Mouse (Mus musculus) left cerebral cortex, postnatal 14 days (tissue): ENCODE data around the gene Fryl. TPM values are rescaled to one million over a fixed set of nuclear protein-coding genes. Genes with fewer than 3 reads are reported as not detected.

Experiments
- DNase-seq, 2 experiments: peaks; one replicate each; pipeline ENCODE4 v3.0.0; 2021 to 2022; ENCODE audit warnings: low spot score in 2 of 2, mixed read lengths in 1 of 2
- intact Hi-C: fragments of 180-260 bp; cut with DNase I; formaldehyde crosslinking; loops from one replicate; pipeline ENCODE4 v1.15.1; 2025
- total RNA-seq, 2 experiments: library from RNA; stranded (reverse); gene quantifications; 2 replicates each; pipeline ENCODE4 v1.2.3; 2021

Gene Fryl
- total RNA-seq, 2 experiments from 2014 or later: 48.3 to 49.7 TPM

GRCm38 (mm10) chr5:73176294-73176693 is 80.1 kb downstream of the Fryl start:
- no peak for DNase-seq
- intact Hi-C loops: no loop called here

- DNase-seq: no peak
- intact Hi-C loops: no loop called here
Observed at GRCm38 (mm10) chr5:73175377-73176147, 80.9 kb downstream of the Fryl start.

- no peak for DNase-seq
- intact Hi-C loops: no loop called here
Observed at GRCm38 (mm10) chr5:73171876-73172480, 84.4 kb downstream of the Fryl start.

GRCm38 (mm10) chr5:73171203-73171602 is 85.2 kb downstream of the Fryl start:
- intact Hi-C loops: no loop called here
- DNase-seq: no peak

DNA sequence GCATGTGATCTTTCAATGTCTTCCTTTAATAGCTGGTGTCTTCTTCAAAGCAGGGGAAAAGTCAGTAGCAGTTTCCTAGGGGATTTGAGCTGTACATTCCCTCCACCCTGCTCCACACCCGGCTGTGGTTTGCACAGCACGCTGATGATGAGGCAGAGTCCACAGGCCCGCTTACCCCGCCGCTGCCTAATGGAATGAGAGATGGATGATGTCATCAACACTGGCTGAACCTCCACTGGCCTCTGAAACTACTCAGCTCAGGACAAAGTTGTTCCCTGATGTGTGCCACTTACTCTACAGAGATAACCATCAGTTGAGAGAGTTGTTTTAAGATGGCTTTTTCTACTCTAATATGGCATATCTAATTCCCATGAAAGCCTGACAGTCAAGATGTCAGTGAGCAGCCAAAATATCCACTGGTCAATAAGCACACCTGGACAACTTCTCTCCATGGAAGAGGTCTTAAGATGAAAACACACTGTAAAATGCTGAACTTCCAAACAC is 87.6 kb downstream of the Fryl start:
- intact Hi-C loops: no loop called here
- no peak for DNase-seq

DNA sequence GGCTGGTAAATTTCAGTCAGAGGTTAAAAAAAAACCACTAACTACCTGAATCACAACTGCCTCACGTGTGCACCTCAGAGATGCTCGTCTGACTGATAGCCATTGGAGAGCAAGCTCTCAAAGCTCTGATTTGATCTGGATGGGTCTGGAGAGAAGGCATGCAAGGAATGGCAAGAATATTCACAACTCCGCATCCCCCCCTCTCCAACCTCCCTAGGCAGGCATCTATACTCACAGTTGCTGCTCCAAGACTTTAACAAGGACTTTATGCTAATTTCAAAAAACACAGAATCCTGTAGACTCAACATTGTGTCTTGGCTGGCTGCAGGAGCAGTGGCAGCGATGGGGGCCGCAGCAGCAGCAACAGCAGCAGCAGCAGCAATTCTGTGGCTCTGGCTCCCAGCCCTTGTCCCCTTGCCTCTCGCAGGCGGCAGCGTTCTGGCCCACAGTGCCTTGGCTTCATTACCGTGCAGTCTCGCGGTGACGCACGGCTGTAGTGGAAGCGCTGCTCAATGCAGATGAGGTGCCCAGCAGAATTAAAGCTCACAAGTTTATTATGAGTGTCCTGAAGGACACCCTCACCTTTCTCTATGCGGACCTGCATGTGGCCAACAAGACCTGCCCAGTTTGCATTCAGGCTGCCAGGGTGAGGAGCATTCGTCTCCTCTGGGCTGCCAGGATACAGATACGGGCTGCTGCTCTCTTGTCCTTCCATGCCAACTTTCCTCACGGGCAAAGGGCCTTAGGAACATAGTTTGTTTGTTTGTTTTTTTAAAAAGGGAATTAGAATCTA is 88.2 kb downstream of the Fryl start:
- DNase-seq: peak; percentile 17 to 47
- intact Hi-C loops: no loop called here

GRCm38 (mm10) chr5:73163970-73164369 is 92.4 kb downstream of the Fryl start:
- no peak for DNase-seq
- intact Hi-C loops: no loop called here

GRCm38 (mm10) chr5:73162492-73162891 is 93.9 kb downstream of the Fryl start:
- peak in 1 of 2 experiments; percentile 19 for DNase-seq
- intact Hi-C loops: no loop called here

DNA sequence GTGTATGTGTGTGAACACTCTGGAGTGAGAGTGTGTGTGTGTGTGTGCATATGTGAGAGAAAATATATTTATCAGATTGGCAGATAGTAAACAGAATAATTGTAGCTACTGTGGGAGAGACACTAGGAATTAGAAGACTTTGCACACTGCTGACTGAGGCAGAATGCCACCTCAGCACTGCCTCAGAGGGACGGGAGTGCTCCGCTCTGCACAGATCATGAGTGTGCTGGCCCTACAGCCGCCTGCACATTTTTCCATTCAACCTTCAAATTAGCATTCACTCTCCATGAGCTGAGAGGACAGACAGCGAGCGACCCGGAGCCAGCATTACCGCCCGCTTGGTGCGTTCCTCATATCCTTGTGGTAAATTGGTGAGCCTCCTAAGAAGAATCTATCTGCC is 96.0 kb downstream of the Fryl start:
- intact Hi-C loops: no loop called here
- no peak for DNase-seq

- intact Hi-C loops: no loop called here
- no peak for DNase-seq
Observed at GRCm38 (mm10) chr5:73157502-73157901, 98.9 kb downstream of the Fryl start.

- intact Hi-C loops: no loop called here
Observed at GRCm38 (mm10) chr5:73157009-73157408, 99.4 kb downstream of the Fryl start.

DNA sequence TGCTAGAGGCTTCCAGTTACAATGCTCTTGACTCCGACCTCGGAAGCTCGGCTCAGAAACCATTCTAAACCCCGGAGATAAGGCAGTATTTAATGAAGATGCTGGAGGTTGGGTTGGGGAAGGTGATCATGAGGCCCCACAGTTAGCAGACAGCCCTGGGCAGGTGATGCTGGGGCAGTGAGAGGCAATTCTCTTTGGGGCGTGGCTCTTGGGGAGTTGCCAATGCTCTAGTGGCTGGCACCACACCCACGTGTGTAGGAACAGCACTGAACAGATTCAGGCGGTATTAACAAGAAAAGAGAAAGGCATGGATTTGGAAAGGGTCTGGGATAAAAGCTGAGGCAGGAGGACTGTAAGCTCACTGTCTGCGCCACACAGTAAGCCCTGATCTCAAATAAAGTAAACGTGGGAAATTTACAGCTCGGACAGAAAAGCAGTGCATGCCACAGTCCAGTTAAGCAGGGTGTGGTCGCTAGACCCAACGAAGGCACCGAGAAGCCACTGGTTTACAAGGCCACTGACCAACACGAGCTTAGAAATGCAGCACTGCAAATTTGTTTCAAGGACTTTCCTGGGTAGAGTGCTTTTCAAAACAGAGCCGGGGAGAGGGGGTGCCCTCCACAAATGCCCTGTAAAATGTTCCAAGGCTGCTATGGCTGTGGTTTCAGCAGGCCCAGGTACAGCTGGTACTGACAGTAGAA is 100.0 kb downstream of the Fryl start:
- no peak for DNase-seq
- intact Hi-C loops: no loop called here

More at GRCm38 (mm10) chr5:73157009-73157408, 99.4 kb downstream of the Fryl start:
- DNase-seq: no peak

DNA sequence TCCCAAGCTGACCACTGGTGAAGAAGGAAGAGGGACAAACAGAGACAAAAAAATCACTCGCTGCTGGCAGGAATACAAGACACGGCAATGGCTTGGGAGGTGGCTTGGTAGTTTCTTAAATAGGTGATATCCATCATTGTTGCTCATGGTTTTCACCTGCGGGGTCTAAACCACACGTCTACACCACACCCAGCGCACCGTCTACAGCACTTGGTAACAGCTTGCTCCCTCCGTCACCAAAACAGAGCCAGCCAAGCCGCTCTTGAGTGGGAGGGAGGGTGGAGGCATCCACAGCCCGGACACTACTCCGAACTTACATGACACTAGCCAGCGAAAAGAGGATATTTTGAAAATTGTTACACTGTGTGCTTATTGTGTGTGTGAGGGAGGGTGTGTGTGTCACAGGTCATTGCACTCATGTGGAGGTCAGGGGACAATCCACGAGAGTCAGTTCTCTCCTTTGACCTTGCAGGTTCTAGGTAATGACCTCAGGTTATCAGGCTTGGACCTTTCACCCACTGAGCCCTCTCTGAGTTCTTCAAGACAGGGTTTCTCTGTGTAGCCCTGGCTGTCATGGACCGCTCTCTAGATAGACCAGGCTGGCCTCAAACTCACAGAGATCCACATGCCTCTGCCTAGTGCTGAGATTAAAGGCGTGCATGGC is 102.5 kb downstream of the Fryl start:
- intact Hi-C loops: no loop called here
- no peak for DNase-seq

DNA sequence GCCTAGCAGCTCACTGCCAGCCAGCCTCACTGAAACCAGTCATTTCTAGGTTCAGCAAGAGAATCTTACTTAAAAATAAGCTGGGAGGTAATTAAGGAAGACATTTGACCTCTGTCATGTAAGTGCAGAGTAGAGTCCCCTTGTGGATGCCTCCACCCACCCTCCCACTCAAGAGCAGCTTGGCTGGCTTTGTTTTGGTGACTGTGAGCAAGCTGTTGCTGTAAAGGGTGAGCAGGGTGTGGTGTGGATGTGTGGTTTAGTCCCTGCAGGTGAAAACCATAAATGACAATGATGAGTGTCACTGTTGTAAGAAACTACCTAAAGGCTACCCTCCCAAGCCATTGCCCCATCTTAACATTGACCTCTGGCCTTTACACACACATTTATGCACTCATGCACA is 104.2 kb downstream of the Fryl start:
- no peak for DNase-seq
- intact Hi-C loops: no loop called here

DNA sequence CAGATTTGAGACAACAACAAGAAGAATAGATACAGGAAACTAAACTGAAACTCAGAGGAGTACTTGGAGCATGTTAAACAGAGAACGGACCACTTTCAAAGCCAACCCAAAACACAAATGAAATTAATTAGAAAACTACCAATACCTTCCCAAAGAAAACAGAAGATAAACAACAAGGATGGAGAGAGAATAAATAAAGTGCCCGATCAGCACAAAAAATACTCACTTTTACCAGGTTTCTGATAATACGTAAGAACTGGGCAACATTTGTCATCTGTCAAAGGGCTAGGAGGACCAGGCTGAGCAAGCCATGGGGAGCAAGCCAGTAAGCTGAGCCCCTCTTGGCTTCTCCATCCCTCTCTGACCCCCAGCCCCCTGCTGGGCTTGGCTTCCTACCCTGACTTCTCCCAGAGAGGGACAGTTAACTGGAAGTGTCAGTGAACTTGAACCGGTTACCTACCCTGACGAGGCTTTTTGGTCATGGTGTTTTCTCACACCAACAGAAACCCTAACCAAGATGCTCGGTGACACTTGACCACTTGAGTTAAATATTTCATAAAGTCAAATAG is 105.5 kb downstream of the Fryl start:
- intact Hi-C loops: no loop called here
- no peak for DNase-seq

- intact Hi-C loops: no loop called here
- DNase-seq: no peak
Observed at GRCm38 (mm10) chr5:73144987-73145386, 111.4 kb downstream of the Fryl start.

GRCm38 (mm10) chr5:73141712-73142111 is 114.7 kb downstream of the Fryl start:
- no peak for DNase-seq
- intact Hi-C loops: no loop called here

GRCm38 (mm10) chr5:73141161-73141560 is 115.3 kb downstream of the Fryl start:
- intact Hi-C loops: no loop called here
- no peak for DNase-seq

DNA sequence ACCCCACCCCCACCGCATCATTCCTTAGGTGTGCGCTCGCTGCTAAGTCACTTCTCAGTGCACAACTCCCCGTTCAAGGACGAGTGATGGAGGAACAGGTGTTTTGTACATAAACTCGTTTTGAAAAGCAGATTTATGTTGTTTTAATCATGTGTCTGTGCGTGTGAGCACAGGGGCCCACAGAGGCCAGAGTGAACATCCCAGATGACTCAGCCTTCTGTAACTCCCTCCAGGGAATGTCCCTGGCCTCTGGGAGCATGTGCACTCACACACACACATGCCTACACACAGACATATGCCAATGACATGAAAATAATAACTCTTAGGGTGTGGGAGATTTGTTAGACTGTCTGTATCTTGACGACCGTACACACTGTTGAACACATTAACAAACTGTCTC is 118.9 kb downstream of the Fryl start:
- intact Hi-C loops: no loop called here
- no peak for DNase-seq
